Mouse (Mus musculus): Measurements from ENCODE around the gene Hba-a1.
A peak's percentile ranks its signal among the peaks of the same experiment; 100 is the strongest.
"Not testable (repeated sequence)": the region's sequence is repeated elsewhere in the genome, so short reads cannot be mapped to it uniquely, and the experiment has no call there.

Gene Hba-a1

DNA sequence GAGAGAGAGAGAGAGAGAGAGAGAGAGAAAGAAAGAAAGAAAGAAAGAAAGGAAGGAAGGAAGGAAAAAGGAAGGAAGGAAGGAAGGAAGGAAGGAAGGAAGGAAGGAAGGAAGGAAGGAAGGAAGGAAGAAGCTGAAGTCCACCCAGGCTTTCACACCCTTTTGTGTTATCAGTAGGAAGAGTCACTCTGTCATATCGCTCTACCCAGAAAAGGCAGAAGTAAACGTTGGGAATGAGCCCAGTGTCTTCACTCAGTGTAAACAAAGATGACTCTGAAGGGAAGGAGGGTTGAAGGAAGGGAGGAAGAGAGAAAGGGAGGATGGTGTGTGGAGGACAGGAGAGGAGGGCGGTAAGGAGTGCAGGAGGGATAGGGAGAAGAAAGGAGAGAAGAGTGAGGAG, 10.2 kb downstream of the Hba-a1 start:
- DNase-seq (ENCODE audit: low spot score in 2 of 2): not testable (repeated sequence)

DNA sequence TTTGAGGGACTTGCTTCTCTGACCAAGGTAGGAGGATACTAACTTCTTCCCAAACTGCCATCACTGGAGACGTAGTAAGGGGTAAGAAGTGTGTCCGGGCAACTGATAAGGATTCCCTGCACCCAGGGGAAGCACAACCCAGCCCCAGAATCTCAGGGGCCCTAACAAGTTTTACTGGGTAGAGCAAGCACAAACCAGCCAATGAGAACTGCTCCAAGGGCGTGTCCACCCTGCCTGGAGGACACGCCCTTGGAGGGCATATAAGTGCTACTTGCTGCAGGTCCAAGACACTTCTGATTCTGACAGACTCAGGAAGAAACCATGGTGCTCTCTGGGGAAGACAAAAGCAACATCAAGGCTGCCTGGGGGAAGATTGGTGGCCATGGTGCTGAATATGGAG, 12.9 kb downstream of the Hba-a1 start, which contains the start of gene Hba-a2:
Gene Hba-a2, plus strand, starts transcription at position 287 of the 400 bp plus-strand sequence.
- not testable (repeated sequence) for DNase-seq (ENCODE audit: low spot score in 2 of 2)

DNA sequence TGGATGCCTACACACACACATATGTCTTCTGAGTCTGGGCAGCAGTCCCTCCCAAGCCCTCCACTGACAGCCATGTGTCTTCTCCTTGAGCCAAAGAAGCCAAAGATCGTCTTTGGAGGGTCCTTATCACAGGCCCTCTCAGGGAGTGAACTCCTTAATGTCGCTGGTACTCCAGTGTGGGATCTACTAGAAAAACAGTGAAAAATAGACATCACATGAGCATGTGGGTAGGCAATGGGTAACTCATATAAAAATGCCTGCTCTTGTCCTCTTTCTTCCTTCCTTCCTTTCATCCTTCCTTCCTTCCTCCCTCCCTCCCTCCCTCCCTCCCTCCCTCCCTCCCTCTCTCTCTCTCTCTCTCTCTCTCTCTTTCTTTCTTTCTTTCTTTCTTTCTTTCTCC, 14.1 kb downstream of the Hba-a1 start:
- not testable (repeated sequence) for DNase-seq (ENCODE audit: low spot score in 2 of 2)

DNA sequence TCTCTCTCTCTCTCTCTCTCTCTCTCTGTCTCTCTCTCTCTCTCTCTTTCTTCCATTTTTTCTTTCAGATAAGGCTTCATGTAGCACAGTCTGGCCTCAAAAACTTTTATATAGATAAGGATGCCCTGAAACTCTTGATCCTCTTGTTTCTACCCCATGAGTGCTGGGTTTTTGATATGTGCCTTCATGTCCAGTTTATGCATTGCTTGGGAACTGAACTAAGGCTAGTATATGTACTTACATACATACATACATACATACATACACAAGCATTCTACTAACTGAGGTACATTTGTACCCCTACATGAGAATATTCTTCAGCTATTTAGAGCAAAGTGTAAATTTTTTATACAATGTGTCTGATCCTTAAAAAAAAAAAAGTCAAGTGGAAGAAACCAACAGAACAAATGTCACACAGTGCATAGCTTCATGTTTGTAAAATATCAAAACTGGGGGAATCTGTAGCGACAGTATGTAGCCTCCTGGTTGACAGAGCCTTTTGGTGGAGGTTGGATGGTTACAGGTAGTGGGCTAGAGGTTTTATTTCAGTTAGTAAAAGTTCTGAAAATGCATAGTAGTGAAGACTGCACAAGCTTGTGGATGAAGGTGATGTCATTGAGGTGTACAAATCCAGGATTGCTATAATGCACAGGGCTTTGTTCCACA, 14.7 kb downstream of the Hba-a1 start:
- no peak for DNase-seq (ENCODE audit: low spot score in 2 of 2)

DNA sequence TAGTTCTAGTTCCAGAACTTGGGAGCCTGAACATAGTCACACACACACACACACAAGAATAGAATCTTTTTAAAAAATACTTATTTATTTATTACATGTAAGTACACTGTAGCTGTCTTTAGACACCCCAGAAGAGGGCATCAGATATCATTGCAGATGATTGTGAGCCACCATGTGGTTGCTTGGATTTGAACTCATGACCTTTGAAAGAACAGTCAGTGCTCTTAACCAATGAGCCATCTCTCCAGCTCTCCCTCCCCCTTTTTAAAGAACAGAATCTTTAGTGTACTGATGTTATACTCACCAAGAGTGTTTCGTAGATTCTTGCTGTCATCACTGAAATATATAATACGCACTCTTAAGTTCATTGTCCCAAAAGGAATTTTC, 15.2 kb downstream of the Hba-a1 start:
- no peak for DNase-seq (ENCODE audit: low spot score in 2 of 2)

DNA sequence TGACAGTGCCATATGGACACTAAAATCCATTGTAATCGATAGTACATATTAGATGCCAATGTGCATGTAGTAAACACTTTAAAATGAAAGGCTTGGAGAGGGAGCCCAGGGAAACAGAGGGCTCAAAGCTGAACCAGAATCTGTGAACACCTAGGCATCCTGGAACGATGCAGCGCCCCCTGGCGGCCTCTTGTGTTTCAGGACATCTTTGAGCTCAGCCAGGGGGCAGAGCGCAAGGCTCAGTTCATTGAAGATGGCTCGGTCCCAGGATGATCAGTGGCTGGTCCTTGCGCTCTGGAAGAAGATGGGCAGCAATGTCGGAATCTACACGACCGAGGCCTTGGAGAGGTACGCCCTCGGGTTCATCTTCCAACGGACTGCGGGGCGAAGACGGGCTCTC, 16.6 kb downstream of the Hba-a1 start, which contains the start of gene Hbq1a:
Gene Hbq1a, plus strand, starts transcription at position 205 of the 400 bp plus-strand sequence.
- DNase-seq (ENCODE audit: low spot score in 2 of 2): peak; percentile 59 to 67

DNA sequence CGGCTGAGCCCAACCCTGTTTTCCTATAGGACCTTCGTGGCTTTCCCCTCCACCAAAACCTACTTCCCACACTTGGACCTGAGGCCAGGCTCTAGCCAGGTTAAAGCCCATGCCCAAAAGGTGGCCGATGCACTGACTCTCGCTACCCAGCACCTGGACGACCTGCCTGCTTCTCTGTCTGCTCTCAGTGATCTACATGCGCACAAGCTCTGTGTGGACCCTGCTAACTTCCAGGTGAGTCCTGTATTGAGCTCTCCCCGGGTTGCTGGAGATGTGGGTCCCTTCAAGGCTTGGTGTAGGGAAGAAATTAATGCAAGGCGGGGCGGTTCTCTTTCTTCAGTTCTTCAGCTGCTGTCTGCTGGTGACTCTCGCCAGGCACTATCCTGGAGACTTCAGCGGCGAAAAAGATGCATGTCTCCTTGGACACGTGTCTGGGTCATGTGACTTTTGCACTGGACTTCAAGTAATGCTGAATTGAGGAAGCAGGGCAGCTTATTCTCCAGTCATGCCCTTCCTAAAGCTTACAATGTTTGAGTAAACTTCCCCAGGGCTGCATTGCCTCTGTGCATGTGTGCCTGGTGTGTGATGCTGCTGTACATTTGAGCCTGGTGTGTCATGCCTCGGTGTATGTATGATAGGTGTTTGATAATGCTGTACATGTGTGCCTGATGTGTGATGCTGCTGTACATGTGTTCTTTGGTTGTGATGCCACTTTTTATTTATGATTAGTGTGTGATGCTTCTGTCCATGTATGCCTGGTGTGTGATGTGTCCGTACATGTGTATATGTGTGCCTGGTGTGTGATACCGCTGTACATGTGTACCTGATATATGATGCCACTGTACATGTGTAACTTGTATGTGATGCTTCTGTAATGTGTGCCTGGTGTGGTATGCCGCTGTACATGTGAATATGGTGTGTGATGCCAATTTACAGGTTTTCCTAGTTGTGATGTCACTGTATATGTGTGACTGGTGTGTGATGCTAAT, 17.3 kb downstream of the Hba-a1 start:
- DNase-seq (ENCODE audit: low spot score in 2 of 2): no peak

DNA sequence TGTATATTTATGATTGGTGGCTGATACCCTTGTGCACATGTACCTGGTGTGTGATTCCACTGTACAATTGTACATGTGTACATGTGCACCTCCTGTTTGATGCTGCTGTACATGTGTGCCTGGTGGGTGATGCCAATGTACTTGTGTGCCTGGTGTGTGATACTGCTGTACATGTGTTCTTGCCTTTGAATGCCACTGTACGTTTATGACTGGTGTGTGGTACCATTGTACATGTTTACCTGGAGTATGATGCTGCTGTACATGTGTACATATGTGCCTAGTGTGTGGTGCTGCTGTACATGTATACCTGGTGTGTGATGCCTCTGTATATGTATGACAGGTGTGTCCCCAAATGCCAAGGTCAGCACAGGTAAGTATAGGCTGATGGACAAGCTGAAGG, 18.2 kb downstream of the Hba-a1 start:
- no peak for DNase-seq (ENCODE audit: low spot score in 2 of 2)

DNA sequence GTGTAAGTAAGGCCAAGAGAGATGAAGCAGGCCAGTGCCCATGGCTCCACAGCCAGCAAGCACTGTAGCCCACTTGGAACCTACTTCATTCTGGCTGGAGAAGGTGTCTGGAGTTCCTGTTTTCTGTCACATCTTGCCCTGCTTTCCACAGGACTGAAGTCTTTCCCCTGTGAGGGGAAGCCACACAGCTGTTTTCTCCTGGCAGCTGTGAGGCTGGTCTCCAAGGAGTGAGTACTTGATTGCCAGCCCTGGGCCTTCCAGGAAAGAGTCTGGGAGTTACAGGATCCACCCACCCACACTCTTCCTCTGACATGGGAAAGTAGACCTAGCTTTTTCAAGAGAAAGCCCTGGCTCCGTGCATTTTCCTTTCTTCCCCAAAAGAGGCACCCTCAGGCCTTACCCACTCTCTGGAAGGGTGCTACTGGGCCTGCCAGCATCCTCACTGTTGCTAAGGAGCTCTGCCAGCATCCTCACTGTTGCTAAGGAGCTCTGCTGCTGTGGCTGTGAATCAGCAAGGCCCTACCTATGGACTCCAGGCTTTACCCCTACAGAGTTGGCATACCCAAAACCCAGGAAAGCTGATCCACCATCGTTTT, 19.6 kb downstream of the Hba-a1 start:
- no peak for DNase-seq (ENCODE audit: low spot score in 2 of 2)

DNA sequence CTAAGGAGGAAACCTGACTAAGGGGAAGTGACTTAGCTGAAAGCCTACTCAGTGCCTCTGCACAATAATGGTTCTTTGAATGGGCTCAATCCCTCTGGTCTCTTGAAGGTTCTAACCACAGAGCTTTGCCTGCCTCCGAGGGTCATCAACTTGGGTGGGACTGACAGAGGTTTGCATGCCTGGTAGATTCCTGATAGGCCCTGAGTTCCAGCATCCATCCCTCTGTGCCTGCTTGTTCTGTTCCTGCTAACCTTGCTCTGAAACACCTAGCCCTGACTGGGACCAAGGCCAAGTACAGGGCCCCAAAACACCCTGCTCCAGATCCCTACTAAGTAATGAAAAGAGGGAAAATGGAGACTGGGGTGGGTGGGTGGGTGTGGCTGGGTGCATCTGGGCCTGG, 20.1 kb downstream of the Hba-a1 start:
- DNase-seq (ENCODE audit: low spot score in 2 of 2): no peak

DNA sequence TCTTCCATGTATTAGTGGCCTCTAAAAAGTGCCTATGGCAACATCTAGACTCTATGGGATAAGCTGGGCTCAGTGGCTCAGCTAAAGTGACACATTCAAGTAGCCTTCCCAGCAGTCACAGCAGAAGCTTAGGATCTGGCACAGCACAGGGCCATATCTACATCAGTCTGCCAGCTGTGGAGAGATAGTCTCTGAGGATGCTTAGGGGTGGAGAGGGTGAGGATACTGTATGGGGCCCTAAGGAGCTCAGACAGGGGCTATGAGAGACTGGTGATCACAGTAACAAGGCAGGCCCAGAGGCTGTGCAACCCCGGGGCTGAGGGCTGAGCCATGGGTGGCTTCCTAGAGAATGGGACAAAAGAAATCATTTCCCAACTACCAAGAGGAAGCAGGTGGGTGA, 23.7 kb downstream of the Hba-a1 start:
- DNase-seq (ENCODE audit: low spot score in 2 of 2): no peak

DNA sequence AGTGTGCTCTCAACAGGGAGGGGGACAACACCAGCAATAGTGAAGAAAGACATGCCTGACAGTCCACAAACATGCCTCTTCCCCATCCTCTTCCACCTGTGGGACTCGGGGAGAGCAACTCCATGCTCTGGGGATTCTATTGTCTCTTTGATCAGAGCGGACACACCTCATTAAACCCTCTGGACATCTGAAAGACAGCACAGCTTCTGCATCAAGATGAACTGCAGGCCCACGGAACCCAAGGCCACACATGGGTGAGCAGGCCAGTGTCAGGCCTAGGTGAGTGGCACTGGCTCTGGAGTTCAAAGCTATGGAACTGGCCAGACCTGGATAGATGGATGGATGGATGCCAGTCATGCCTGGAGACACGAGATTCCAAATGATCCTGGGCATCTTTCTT, 26.1 kb downstream of the Hba-a1 start:
- DNase-seq (ENCODE audit: low spot score in 2 of 2): no peak

DNA sequence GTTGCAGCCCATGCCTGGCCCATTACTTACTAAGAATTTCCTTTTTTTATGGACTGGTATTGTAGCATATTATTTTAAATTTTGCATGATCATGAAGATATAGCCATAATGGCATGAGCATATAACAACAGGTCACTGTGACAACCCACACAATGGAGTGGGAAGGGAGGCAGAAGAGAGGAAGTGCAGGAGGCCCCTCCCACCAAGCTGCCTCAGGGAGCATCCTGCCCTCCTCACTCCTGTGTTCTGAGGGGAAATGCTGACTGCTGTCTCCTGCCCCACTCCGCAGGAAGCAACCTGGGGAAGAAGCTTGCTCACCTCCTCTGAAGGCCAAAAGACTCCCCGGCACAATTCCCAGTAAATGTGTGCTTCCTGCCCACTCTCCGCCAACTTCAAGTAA, 26.6 kb downstream of the Hba-a1 start:
- DNase-seq (ENCODE audit: low spot score in 2 of 2): no peak

DNA sequence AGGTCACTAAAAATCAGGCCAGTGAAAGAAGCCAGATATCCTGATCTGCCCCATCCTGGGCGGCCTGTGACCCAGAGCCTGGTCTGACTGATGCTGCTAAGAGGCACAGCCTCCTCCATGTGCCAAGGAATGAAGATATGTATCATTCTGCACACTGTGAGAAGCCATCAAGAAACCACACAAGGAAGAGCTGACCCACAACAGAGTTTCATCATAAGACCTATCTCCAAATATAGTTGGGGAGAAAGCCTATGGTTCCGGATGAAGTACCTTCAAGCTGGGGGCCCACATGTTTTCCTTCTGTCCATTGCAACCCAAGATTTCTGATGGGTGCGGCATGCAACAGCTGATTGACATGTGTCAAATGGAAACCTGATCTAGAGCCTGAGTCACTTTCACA, 32.7 kb downstream of the Hba-a1 start:
- DNase-seq (ENCODE audit: low spot score in 2 of 2): no peak

DNA sequence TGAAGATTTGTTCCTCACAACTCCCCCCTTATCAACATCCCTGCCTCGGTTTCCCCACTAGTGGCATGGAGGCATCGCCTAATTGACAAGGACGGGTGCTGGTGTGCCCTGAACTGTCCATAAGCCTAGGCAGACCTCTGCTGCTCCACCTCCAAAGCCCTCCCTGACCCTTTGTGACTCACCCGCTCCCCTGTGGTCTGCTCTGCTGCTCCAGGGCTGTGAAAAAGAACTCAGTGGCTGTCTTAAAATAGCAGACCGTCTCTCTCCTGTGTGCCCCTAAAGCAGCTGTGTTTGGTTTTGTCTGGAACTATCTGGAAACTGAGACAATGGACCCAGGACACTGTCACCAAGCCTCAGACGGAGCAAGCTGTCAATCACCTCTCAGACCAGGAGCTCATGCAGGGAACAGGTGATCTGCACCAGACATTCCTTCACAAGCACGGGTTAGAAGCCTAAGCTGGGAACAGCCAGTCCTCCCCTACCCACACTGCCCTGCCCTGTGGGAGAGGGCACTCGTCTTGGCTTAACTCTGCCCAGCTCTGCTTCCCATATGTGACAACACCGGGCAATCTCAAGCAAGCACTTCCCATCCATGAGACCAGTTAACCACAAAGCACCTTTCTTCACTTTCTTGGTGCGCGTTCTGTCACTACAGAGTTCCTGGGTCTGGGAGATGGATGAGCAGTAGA, 37.3 kb downstream of the Hba-a1 start:
- DNase-seq (ENCODE audit: low spot score in 2 of 2): no peak

DNA sequence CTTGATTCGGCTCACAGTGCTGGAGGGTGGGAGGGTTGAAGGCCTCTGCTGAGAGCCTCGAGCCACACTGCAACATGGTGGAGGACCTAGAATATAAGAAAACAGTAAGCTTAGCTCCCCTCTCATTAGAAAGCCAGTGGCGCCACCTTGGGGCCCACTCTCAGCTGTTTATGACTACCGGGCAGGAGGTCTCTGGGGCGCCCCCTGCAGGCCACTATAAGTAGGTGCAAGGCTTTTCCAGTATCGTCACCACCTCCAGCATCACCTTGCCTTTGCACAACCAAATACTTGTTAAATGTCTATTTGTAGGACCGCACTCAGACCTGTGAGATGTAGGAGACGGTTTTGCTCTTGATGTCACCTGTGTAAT, 37.9 kb downstream of the Hba-a1 start:
- peak; percentile 61 to 73 for DNase-seq (ENCODE audit: low spot score in 2 of 2)

DNA sequence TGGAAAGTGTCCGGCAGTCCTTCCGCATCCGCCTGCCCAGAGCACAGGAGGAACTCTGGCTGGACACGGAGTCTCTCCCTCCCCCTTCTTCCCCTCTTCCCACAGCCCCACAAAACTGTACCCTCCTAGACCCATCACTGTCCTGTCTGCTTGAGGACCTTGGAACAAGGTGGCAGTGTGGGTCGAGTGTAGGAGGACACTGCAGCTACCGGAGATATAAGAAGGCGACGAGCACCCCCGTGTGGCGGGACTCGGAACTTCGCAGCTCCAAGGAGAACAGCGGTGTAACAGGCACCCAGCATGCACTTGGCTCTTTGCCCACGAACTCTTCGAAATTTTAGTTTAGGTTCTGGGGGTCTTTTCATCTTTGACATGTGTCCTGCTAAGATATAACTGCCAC, 41.3 kb downstream of the Hba-a1 start:
- peak; percentile 70 to 86 for DNase-seq (ENCODE audit: low spot score in 2 of 2)

DNA sequence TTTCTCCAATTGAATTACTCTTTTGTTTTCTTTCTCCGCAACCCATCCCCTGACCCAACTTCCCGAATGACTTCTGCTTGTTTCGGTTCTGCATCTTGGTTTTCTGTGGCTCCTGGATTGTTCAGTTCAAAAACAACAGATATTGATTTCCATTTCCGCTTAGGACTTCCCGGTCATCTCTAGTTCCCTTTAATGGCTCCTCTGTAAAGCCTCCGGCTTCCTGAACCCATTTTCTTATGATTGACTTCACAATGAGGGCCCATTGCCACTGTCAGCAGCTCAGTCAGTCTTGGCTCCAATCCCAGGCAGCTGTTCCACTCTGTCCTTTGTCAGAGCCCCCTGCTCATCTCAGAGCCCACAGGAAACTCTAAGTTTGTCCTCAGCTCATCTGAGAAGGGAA, 47.8 kb downstream of the Hba-a1 start:
- no peak for DNase-seq (ENCODE audit: low spot score in 2 of 2)

DNA sequence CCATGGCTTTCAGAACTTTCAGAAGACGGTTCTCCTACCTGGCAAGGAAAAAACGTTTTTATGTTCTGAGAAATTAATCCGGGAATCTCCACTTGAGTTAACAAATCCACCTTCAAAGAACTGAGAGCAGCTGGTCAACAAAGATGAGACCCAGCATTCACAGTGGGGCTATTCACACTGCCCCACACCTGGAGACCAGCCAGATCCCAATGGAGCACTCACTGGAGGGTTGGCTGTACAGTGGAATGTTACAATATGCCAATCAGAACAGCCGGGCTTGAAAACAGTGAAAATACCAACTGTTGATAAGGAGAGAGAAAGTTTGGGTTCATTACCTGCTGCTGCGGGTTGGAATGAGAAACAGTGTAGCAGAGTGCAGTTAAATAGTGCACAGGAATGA, 48.5 kb downstream of the Hba-a1 start:
- DNase-seq (ENCODE audit: low spot score in 2 of 2): no peak

DNA sequence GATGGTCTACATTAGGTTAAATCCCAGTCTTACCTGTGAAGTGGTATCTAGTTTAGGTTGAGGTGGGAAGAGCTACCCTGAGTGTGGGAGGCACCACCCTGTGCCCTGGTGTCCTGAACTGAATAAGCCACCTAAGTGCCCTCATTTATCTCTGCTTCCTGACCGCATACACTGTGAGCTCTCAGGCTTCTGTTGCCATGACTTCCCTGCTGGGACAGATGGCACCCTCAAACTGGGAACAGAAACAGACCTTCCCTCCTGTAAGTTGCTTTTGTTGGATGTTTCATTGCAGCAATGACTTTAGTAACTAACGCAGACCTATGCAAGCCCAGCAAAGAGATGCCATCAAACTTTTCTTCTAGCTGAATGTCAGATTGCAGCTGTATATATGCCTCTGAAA, 49.9 kb downstream of the Hba-a1 start:
- no peak for DNase-seq (ENCODE audit: low spot score in 2 of 2)

Data from spleen, postnatal 14 days (tissue).